Mouse (Mus musculus): ENCODE measurements around the gene Jkamp.

- no peak for TF ChIP-seq ZNF384 (IDR thresholded peaks at IDR 0.05; ENCODE audit: low read depth, low read length)
- no peak for TF ChIP-seq ZC3H11A (IDR thresholded peaks at IDR 0.05; ENCODE audit: borderline replicate concordance, low read depth, low read length)
- no peak for TF ChIP-seq HCFC1 (IDR thresholded peaks at IDR 0.05; ENCODE audit: borderline replicate concordance, insufficient read depth, low read length)
These were observed 46.5 kb upstream of the Jkamp start for GRCm38 (mm10) chr12:72038866-72039265.
